Mouse (Mus musculus): ENCODE results near the gene Large2. TPM values are rescaled to one million over a fixed set of nuclear protein-coding genes. Genes with fewer than 3 reads are reported as not detected.

Large2 gene
- polyA plus RNA-seq, 1 experiment from 2014 or later: 12.3 TPM

DNA sequence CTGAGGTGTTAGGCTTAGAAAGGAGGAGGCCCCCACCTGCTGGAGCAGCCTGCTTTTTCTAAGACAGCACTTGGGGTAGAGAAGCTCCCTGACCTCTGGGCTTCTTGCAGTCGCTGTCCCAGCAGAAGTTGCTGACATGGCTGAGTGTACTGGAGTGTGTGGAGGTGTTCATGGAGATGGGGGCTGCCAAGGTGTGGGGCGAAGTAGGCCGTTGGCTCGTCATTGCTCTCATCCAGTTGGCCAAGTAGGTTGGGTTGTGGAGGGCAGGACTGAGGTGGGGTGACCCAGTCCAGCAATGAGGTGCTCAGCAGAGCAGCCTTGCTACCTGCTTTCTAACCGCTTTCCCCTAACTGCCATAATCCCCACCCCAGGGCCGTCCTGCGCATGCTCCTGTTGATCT, 2.7 kb upstream of the Large2 start:
- Histone ChIP-seq H3K4me3 (ENCODE audit: low read length) (no peak overlapping the region), H3K9ac (ENCODE audit: low read depth, low read length) (no peak overlapping the region), H3K27ac (ENCODE audit: low read length) (no peak overlapping the region), H3K4me1 (ENCODE audit: control insufficient read depth, insufficient read depth, low read length) (peaks cover 26% of the 10 kb centered on the region), H3K27me3 (replicated peaks; ENCODE audit: control insufficient read depth, insufficient read depth, low read length) (no peaks in the 10 kb centered on the region), H3K4me2 (ENCODE audit: low read depth, low read length) (no peak overlapping the region), H3K9me3 (ENCODE audit: control insufficient read depth, low read length) (no peaks in the 10 kb centered on the region), H3K36me3 (ENCODE audit: control insufficient read depth, insufficient read depth, low read length) (peaks cover 17% of the 10 kb centered on the region; the same call in 1 of the 2 replicates)
- ATAC-seq: no peak
- WGBS: 86% methylated on average over 7 of the region's 7 CpGs

DNA sequence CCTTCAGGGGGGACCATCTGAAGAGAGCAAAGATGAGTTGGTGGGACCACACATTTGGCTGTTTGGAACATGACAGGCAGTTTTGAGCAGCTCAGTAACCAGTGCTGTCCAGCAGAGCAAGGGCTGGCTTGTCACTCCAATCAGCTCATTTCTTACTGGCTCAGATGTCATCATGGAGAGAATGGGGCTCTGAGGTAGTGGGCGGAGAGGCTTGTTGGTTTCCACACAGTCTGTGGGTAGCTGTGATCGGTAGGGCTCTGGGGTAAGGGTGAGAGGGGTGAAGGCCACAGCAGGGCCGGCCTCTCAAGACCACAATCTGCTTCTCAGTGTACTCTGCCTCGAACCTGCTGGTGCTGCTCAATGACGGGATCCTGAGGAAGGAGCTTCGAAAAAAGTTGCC, 1.6 kb upstream of the Large2 start:
- Histone ChIP-seq H3K9ac (ENCODE audit: low read depth, low read length) (peak overlapping the region; percentile 78), H3K4me3 (ENCODE audit: low read length) (peak overlapping the region; percentile 78)

DNA sequence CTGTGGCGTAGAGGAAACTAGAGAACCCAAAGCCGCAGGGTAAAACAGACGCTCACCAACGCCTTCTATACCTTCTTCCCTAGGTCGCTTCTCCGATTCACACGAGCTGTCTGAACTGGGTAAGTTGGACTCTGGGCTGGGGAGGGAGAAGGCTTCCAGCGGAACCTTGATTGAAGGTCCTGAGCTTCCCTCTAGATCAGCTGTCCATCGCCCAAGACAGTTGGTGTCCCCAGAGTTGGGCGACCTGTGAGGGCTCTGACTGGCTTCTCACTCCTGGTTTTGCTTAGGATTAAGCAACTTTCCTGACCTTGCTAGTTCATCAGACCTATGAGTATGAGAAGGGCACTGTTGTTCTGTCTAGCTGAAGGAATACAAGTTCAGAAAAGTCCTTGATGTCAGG, 1.1 kb upstream of the Large2 start:
- peak overlapping the region; percentile 77; the same call in 1 of the 2 replicates for H3K27ac ChIP-seq (ENCODE audit: low read length)
- 7% methylated on average over 10 of the region's 10 CpGs for WGBS
- H3K4me2 ChIP-seq (ENCODE audit: low read depth, low read length): peak overlapping the region; percentile 75
- peak overlapping the region; percentile 78 for H3K9ac ChIP-seq (ENCODE audit: low read depth, low read length)
- peaks cover 17% of the 10 kb centered on the region; the same call in 1 of the 2 replicates for H3K36me3 ChIP-seq (ENCODE audit: control insufficient read depth, insufficient read depth, low read length)
- H3K4me3 ChIP-seq (ENCODE audit: low read length): peak overlapping the region; percentile 78
- ATAC-seq: no peak
- peaks cover 39% of the 10 kb centered on the region for H3K4me1 ChIP-seq (ENCODE audit: control insufficient read depth, insufficient read depth, low read length)
- 0 out of 2 replicates have a peak, but pooled peaks cover 2% of the 10 kb centered on the region for H3K27me3 ChIP-seq (replicated peaks; ENCODE audit: control insufficient read depth, insufficient read depth, low read length)
- H3K9me3 ChIP-seq (ENCODE audit: control insufficient read depth, low read length): no peaks in the 10 kb centered on the region

More for the DNA sequence above, 1.6 kb upstream of the Large2 start:
- H3K27ac ChIP-seq (ENCODE audit: low read length): no peak overlapping the region
- H3K36me3 ChIP-seq (ENCODE audit: control insufficient read depth, insufficient read depth, low read length): peaks cover 17% of the 10 kb centered on the region; the same call in 1 of the 2 replicates
- no peaks in the 10 kb centered on the region for H3K27me3 ChIP-seq (replicated peaks; ENCODE audit: control insufficient read depth, insufficient read depth, low read length)
- H3K4me1 ChIP-seq (ENCODE audit: control insufficient read depth, insufficient read depth, low read length): peaks cover 34% of the 10 kb centered on the region
- WGBS: 80% methylated on average over 6 of the region's 6 CpGs
- peak overlapping the region; percentile 75 for H3K4me2 ChIP-seq (ENCODE audit: low read depth, low read length)
- no peak for ATAC-seq
- H3K9me3 ChIP-seq (ENCODE audit: control insufficient read depth, low read length): no peaks in the 10 kb centered on the region

DNA sequence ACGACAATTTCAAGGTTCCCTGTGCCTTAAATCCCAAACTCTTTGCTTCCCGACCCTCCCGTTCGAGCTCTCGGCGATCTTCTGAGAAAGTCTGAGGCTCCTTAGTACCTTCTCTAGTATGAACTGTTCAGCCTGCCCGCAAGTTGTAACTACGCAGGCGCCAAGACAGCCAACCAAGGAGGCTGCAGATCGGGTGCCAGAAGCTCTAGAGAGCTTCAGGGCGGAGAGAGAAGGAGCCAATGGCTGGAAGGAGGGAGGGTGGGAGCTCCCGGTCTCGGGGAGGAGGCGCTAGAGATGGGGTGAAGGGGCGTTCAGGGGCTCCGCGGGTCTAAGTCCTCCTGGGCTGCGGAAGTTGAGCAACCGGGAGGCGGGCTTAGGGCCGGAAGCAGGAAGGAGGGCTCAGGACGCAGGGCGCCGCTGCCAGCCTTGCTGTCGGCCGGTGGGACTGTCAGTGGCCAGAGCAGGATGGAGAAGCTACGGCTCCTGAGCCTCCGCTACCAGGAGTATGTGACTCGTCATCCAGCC, 492 bp upstream of the Large2 start:
- peaks cover 17% of the 10 kb centered on the region; the same call in 1 of the 2 replicates for H3K36me3 ChIP-seq (ENCODE audit: control insufficient read depth, insufficient read depth, low read length)
- H3K4me3 ChIP-seq (ENCODE audit: low read length): peak overlapping the region; percentile 78
- under 1% methylated on average over 29 of the region's 29 CpGs for WGBS
- H3K9ac ChIP-seq (ENCODE audit: low read depth, low read length): peak overlapping the region; percentile 78
- H3K9me3 ChIP-seq (ENCODE audit: control insufficient read depth, low read length): no peaks in the 10 kb centered on the region
- peak overlapping the region; percentile 77 for H3K27ac ChIP-seq (ENCODE audit: low read length)
- peaks cover 9% of the 10 kb centered on the region; the same call in 1 of the 2 replicates for H3K27me3 ChIP-seq (replicated peaks; ENCODE audit: control insufficient read depth, insufficient read depth, low read length)
- H3K4me2 ChIP-seq (ENCODE audit: low read depth, low read length): peak overlapping the region; percentile 75
- ATAC-seq: peak; percentile 94
- peaks cover 43% of the 10 kb centered on the region for H3K4me1 ChIP-seq (ENCODE audit: control insufficient read depth, insufficient read depth, low read length)

DNA sequence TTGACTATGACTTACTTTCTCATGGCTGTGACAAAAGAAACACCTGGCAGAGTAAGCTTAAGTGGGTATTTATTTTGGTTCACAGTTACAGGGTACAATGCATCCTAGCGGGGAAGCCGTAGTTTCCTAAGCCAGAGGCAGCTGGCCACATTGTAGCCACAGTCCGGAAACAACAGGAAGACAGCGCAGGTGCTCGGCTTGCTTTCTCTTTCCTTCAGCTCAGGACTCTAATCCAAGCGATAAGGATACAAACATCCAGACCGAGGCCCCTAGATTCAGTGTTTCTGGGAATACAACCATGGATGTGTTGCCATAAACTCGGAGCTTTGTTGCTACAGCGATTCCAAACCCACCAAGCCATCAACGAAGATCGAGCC, 1.2 kb downstream of the Large2 start:
- Histone ChIP-seq H3K9ac (ENCODE audit: low read depth, low read length) (no peak overlapping the region), H3K4me3 (ENCODE audit: low read length) (no peak overlapping the region), H3K27me3 (replicated peaks; ENCODE audit: control insufficient read depth, insufficient read depth, low read length) (peaks cover 10% of the 10 kb centered on the region; the same call in 1 of the 2 replicates), H3K9me3 (ENCODE audit: control insufficient read depth, low read length) (no peaks in the 10 kb centered on the region), H3K4me1 (ENCODE audit: control insufficient read depth, insufficient read depth, low read length) (peaks cover 44% of the 10 kb centered on the region), H3K36me3 (ENCODE audit: control insufficient read depth, insufficient read depth, low read length) (peaks cover 6% of the 10 kb centered on the region; the same call in 1 of the 2 replicates), H3K4me2 (ENCODE audit: low read depth, low read length) (no peak overlapping the region), H3K27ac (ENCODE audit: low read length) (peak overlapping the region; percentile 79)
- WGBS: 81% methylated on average over 11 of the region's 11 CpGs
- no peak for ATAC-seq

DNA sequence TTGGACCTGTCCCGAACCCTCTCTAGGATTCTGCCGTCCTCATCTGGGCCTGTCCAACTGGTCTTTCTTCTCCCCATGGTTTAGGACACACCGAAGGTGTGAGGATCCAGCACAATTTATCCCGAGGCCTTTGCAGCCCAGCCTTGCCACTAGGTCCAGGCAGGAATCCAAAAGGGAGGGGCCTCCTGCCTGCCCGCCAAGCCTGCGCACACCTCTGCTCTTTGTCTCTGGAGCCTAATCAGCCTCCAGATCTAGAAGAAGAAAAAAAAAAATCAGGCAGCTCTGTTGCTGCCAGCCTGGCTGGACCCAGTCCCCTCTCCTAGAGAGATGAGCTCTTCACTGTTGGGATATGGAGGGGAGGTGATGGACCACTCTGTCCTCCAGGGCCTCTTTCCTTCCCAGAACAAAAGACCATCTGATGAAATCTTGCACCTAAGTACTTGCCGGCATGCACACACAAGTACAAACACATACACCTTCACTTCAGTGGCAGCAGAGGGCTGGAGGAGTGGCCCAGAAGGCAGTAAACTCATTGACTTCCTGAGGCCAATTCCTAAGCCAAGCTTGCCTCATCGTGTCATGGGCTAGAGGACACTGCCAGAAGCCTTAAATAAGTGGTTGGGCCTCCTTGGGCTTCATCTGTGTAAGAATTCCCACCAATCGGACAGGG, 1.8 kb downstream of the Large2 start:
- ATAC-seq: no peak
- Histone ChIP-seq H3K4me1 (ENCODE audit: control insufficient read depth, insufficient read depth, low read length) (peaks cover 44% of the 10 kb centered on the region), H3K36me3 (ENCODE audit: control insufficient read depth, insufficient read depth, low read length) (0 out of 2 replicates have a peak, but pooled peaks cover 3% of the 10 kb centered on the region), H3K27me3 (replicated peaks; ENCODE audit: control insufficient read depth, insufficient read depth, low read length) (peaks cover 10% of the 10 kb centered on the region; the same call in 1 of the 2 replicates), H3K9me3 (ENCODE audit: control insufficient read depth, low read length) (no peaks in the 10 kb centered on the region), H3K4me2 (ENCODE audit: low read depth, low read length) (no peak overlapping the region), H3K9ac (ENCODE audit: low read depth, low read length) (0 out of 2 replicates have a peak overlapping the region, but pooled peaks have one; percentile 14), H3K4me3 (ENCODE audit: low read length) (no peak overlapping the region), H3K27ac (ENCODE audit: low read length) (peak overlapping the region; percentile 79)
- 40% methylated on average over 9 of the region's 9 CpGs for WGBS

DNA sequence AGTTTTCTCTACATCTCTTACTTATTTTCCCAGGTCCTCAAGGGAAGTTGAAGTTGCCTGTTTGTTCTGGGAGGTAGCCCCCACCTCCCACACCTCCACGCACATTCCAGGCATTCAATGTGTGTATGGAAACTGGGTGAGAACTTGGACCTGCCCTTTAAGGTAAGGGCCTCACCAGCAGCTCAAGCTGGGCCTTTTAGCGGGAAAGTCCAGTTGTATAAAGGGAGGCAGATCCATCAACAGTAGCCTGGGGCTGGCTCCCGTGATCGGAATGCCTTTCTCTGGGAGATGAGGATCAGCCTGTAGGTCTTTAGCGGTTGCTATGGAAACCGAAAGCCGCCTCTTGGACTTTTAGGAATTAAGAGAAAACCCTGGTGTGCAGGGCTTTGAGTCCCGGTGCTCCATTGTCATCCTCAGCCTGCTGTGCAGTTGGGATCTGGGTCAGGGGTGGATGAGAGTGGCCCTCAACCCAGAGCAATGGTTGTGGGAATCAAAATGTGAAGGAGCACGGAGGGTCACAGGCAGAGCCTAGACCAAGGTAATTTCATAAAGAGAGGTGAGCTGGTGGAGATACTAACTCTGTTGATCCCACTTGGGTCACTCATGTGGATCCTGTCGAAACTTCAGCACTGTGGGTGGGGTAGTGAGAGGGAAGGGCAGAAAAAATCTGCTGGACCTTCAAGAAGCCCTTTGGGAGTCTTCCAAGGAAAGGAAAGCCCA, 2.5 kb downstream of the Large2 start:
- H3K4me1 ChIP-seq (ENCODE audit: control insufficient read depth, insufficient read depth, low read length): peaks cover 44% of the 10 kb centered on the region
- peak overlapping the region; percentile 88; the same call in 1 of the 2 replicates for H3K4me2 ChIP-seq (ENCODE audit: low read depth, low read length)
- no peaks in the 10 kb centered on the region for H3K9me3 ChIP-seq (ENCODE audit: control insufficient read depth, low read length)
- no peak overlapping the region for H3K9ac ChIP-seq (ENCODE audit: low read depth, low read length)
- peak overlapping the region; percentile 50 for H3K27ac ChIP-seq (ENCODE audit: low read length)
- 34% methylated on average over 10 of the region's 10 CpGs for WGBS
- H3K27me3 ChIP-seq (replicated peaks; ENCODE audit: control insufficient read depth, insufficient read depth, low read length): peaks cover 10% of the 10 kb centered on the region; the same call in 1 of the 2 replicates
- 0 out of 2 replicates have a peak, but pooled peaks cover under 1% of the 10 kb centered on the region for H3K36me3 ChIP-seq (ENCODE audit: control insufficient read depth, insufficient read depth, low read length)
- no peak overlapping the region for H3K4me3 ChIP-seq (ENCODE audit: low read length)
- no peak for ATAC-seq

DNA sequence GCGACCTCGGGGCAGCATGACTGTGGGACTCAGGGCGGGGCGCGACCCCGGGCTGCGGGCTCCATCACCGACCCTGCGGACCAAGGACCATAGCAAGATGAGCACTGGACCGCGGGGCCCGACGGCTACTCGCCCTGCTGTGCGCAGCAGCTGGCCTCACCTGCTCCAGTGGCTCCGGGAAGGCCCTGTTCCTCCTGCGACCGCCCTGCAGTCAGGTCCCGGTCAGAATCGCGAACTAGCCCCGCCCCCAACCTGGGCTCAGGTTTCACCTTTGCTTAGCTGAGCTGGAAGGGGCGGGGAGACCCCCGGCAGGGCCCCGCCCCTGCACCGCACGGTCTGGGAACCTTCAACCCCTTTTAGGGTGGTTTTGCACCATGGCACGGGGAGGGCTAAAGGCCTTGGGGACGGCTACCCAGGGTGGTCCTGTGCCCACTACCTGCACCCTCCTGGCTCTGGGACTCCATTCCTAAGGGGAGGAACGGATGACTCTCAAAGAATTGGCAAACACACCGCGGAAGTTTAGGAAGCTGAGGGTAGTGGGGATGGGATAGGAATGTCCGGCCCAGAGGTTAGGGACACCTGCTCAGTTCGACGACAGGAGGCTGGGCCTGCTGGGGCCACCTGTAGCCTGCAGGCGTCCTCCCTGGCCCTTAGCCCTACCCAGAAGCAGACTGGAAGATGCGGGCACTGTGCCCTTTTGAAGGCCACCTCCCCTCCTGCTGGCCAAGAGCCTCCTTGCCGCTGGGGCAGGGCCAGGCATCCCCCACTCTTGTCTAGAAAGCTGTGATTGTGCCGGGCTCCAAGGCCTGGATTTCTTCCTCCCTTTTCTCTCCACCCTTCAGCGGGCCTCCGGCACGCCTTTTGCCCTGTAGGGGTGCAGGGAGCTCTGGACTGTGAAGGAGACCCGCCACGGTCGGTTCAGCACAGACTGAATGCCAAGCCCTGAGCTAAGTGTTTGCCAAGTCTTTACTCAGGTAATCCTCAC, 3.6 kb downstream of the Large2 start:
- 0 out of 2 replicates have a peak, but pooled peaks cover 5% of the 10 kb centered on the region for H3K36me3 ChIP-seq (ENCODE audit: control insufficient read depth, insufficient read depth, low read length)

More for the DNA sequence above, 3.6 kb downstream of the Large2 start:
- Histone ChIP-seq H3K4me1 (ENCODE audit: control insufficient read depth, insufficient read depth, low read length) (peaks cover 40% of the 10 kb centered on the region), H3K9ac (ENCODE audit: low read depth, low read length) (peak overlapping the region; percentile 77), H3K9me3 (ENCODE audit: control insufficient read depth, low read length) (no peaks in the 10 kb centered on the region), H3K27me3 (replicated peaks; ENCODE audit: control insufficient read depth, insufficient read depth, low read length) (peaks cover 10% of the 10 kb centered on the region; the same call in 1 of the 2 replicates), H3K4me3 (ENCODE audit: low read length) (peak overlapping the region; percentile 60), H3K27ac (ENCODE audit: low read length) (peak overlapping the region; percentile 50), H3K4me2 (ENCODE audit: low read depth, low read length) (peak overlapping the region; percentile 88)
- peak; percentile 63 for ATAC-seq
- WGBS: 2% methylated on average over 45 of the region's 45 CpGs
